Mouse (Mus musculus) lung, postnatal 0 days (tissue): ENCODE measurements at regions not wholly inside any gene's neighbourhood (a gene's known extent, or its start where the extent isn't known, plus 50 kb on each side); places are given as distances from the start of the nearest gene placed in this dataset.
A peak's percentile ranks its signal among the peaks of the same experiment; 100 is the strongest.

Source experiments
- ATAC-seq: fragments of 200-750 bp; cut with Nextera tagmentation; 2 replicates; pipeline ENCODE4 v1.8.0; 2017; ENCODE audit warnings: moderate library complexity
- DNase-seq: peaks from one replicate; pipeline ENCODE4 v3.0.0-alpha.2; 2016; ENCODE audit warnings: low spot score
- H3K27ac ChIP-seq: fragments of 300-500 bp; sonication (generic); 2 replicates; pipeline ENCODE4 v1.5.1; 2014; ENCODE audit warnings: antibody characterized with exemption, mild to moderate bottlenecking, low read length, mixed read lengths
- H3K27me3 ChIP-seq: fragments of 300-500 bp; sonication (generic); replicated peaks from 2 replicates; pipeline ENCODE4 v1.6.1; 2014; ENCODE audit warnings: low read length, mixed read lengths; ENCODE audit not compliant: insufficient read depth
- H3K36me3 ChIP-seq: fragments of 300-500 bp; sonication (generic); 2 replicates; pipeline ENCODE4 v1.6.1; 2014; ENCODE audit warnings: low read length, mixed read lengths; ENCODE audit not compliant: insufficient read depth
- H3K4me1 ChIP-seq: fragments of 300-500 bp; sonication (generic); 2 replicates; pipeline ENCODE4 v1.6.1; 2014; ENCODE audit warnings: antibody characterized with exemption, low read depth, low read length, mixed read lengths; ENCODE audit not compliant: insufficient read depth
- H3K4me2 ChIP-seq: fragments of 300-500 bp; sonication (generic); replicated peaks from 2 replicates; pipeline ENCODE4 v1.6.1; 2014; ENCODE audit warnings: low read depth, mild to moderate bottlenecking, low read length, moderate library complexity, mixed read lengths
- H3K4me3 ChIP-seq: fragments of 300-500 bp; sonication (generic); 2 replicates; pipeline ENCODE4 v1.5.1; 2014; ENCODE audit warnings: low read depth, low read length
- H3K9ac ChIP-seq: fragments of 300-500 bp; sonication (generic); replicated peaks from 2 replicates; pipeline ENCODE4 v1.6.1; 2014; ENCODE audit warnings: low read depth, mild to moderate bottlenecking
- H3K9me3 ChIP-seq: fragments of 300-500 bp; sonication (generic); 2 replicates; pipeline ENCODE4 v1.6.1; 2016; ENCODE audit warnings: low read length, mixed read lengths
- CTCF ChIP-seq: IDR thresholded peaks from 2 replicates; pipeline ENCODE4 v1.5.1; 2016; ENCODE audit warnings: antibody characterized with exemption, mild to moderate bottlenecking
- EP300 ChIP-seq: IDR thresholded peaks from 2 replicates; pipeline ENCODE4 v1.6.1; 2016; ENCODE audit warnings: antibody characterized with exemption, mild to moderate bottlenecking, control low read depth
- WGBS: fragments of 180-500 bp; shearing (Covaris S2); extraction: QIAGEN DNeasy Blood & Tissue Kit; methylation state at CpG from one replicate; pipeline ENCODE4 v1.1.7; 2014; 5-methylcytosine and 5-hydroxymethylcytosine counted together

DNA sequence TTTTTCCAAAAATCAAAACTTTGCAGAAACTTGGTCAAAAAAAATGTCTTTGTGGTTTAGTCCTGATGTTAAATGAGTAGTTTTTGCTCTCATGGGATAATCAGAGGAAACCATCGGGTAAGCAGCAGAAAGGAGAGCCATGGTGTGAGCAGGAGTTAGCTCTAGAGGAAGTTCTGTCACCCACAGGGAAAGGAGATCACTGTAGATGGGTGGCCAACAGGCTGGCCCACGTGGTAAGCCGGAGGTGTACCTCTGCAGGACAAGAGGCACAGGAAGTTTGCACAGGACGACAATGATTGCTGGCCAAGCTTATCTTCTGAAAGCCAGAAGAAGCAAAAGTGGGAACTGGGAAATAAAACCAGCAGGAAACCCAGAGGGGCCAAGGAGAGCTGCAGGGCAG lies 81.4 kb upstream of the Cdkn3 start:
- Histone ChIP-seq H3K9me3 (no peaks in the 10 kb centered on the region), H3K4me2 (no peak overlapping the region), H3K4me1 (no peaks in the 10 kb centered on the region), H3K4me3 (no peak overlapping the region), H3K36me3 (no peaks in the 10 kb centered on the region), H3K27me3 (no peaks in the 10 kb centered on the region; the same call in 1 of the 2 replicates), H3K9ac (no peak overlapping the region), H3K27ac (no peak overlapping the region)
- DNase-seq (no peak), ATAC-seq (no peak)
- TF ChIP-seq CTCF: no peak
- no peak for TF ChIP-seq EP300
- 35% methylated on average over 4 of the region's 4 CpGs for WGBS

DNA sequence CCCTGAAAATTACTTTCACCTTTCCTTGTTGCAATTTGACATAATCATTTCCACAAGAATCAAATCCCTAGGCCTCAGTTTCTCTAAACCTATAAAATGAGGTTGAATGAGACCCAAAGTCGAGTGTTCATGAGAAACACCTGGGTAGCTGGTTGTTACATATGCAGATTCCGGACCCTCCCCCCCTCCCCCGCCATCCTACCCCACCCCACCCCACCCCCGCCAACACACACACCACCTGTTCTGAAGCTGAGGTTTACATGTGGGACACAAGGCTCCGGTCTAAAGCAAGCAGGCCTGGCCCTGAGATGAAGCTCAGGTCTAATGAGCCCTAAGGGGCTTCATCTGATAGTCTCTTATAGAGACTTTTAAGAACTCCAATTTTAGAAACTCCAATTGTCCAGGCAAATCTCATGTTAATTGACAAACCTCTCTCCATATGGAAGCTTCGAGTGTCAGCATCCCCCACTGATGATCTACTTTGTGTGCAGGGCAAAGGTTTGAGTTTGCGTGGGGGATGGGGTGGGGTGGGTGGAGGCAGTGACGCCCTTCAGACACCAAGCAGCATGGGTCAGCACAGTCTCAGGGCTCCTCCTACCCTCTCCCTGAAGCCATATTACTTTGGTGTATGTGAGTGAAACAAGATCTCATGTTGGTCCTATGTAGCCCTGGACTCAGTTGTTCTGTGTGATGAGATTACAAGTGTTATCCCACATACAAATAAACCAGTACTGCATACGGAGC lies 88.7 kb upstream of the Cdkn3 start:
- no peak overlapping the region for H3K9ac ChIP-seq
- no peak overlapping the region for H3K4me3 ChIP-seq
- H3K27ac ChIP-seq: no peak overlapping the region
- no peaks in the 10 kb centered on the region for H3K4me1 ChIP-seq
- 87% methylated on average over 9 of the region's 9 CpGs for WGBS
- no peak overlapping the region for H3K4me2 ChIP-seq
- DNase-seq (no peak), ATAC-seq (no peak)
- H3K36me3 ChIP-seq: no peaks in the 10 kb centered on the region
- no peaks in the 10 kb centered on the region for H3K9me3 ChIP-seq
- TF ChIP-seq CTCF (no peak), EP300 (no peak)
- no peaks in the 10 kb centered on the region for H3K27me3 ChIP-seq

GRCm38 (mm10) chr14:46671062-46671461 lies 89.3 kb upstream of the Cdkn3 start:
- no peak for ATAC-seq
- DNase-seq: no peak

GRCm38 (mm10) chr14:46670221-46671046 lies 89.9 kb upstream of the Cdkn3 start:
- ATAC-seq: no peak
- DNase-seq: no peak
- TF ChIP-seq EP300 (no peak), CTCF (no peak)
- no peaks in the 10 kb centered on the region for H3K9me3 ChIP-seq
- no peak overlapping the region for H3K4me3 ChIP-seq
- no peak overlapping the region for H3K4me2 ChIP-seq
- no peaks in the 10 kb centered on the region for H3K36me3 ChIP-seq
- H3K4me1 ChIP-seq: no peaks in the 10 kb centered on the region
- no peak overlapping the region for H3K27ac ChIP-seq
- 64% methylated on average over 20 of the region's 20 CpGs for WGBS
- no peaks in the 10 kb centered on the region for H3K27me3 ChIP-seq
- no peak overlapping the region for H3K9ac ChIP-seq

More at GRCm38 (mm10) chr14:46671062-46671461, 89.3 kb upstream of the Cdkn3 start:
- Histone ChIP-seq H3K4me2 (no peak overlapping the region), H3K9ac (no peak overlapping the region), H3K27me3 (no peaks in the 10 kb centered on the region), H3K9me3 (no peaks in the 10 kb centered on the region), H3K36me3 (no peaks in the 10 kb centered on the region), H3K27ac (no peak overlapping the region), H3K4me3 (no peak overlapping the region), H3K4me1 (no peaks in the 10 kb centered on the region)
- WGBS: 95% methylated on average over 2 of the region's 2 CpGs
- no peak for TF ChIP-seq EP300
- no peak for TF ChIP-seq CTCF

DNA sequence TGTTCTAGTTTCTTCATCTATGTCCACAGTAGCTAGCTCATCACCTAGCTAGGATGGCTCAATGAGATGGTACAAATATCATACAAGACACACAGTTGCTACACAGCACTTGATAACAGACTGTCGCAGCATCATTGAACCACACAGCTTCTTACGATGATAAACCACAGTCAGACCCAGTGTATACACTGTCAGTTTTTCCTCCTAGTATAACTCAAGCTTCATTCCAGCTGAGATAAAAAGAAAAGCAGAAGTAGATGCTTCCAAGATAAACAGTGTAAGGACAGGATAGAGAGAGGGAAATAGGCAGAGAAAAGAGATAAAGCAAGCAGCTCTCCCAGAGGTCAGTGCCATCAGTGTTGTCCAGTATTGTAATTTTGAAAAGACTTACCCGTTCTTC lies 92.1 kb upstream of the Cdkn3 start:
- Histone ChIP-seq H3K36me3 (no peaks in the 10 kb centered on the region), H3K4me2 (no peak overlapping the region), H3K9me3 (no peaks in the 10 kb centered on the region), H3K9ac (no peak overlapping the region), H3K4me3 (no peak overlapping the region), H3K27ac (no peak overlapping the region), H3K27me3 (no peaks in the 10 kb centered on the region), H3K4me1 (no peaks in the 10 kb centered on the region)
- ATAC-seq (no peak), DNase-seq (no peak)
- 90% methylated on average over 3 of the region's 3 CpGs for WGBS
- TF ChIP-seq EP300 (no peak), CTCF (no peak)

- Histone ChIP-seq H3K9me3 (no peaks in the 10 kb centered on the region), H3K4me3 (no peak overlapping the region), H3K27ac (no peak overlapping the region), H3K36me3 (no peaks in the 10 kb centered on the region), H3K4me1 (no peaks in the 10 kb centered on the region), H3K9ac (no peak overlapping the region), H3K27me3 (no peaks in the 10 kb centered on the region), H3K4me2 (no peak overlapping the region)
- peak; percentile 61 for TF ChIP-seq EP300
- no peak for TF ChIP-seq CTCF
- WGBS: 57% methylated on average over 6 of the region's 6 CpGs
- peak; percentile 42 for DNase-seq
- peak; percentile 72 for ATAC-seq
Measured at GRCm38 (mm10) chr14:46664305-46664704, 96.0 kb upstream of the Cdkn3 start.
